Mouse (Mus musculus) thymus, postnatal 4 days (tissue): ENCODE data around the gene Ccnyl1.

Experiments used
- DNase-seq: peaks from one replicate; pipeline ENCODE4 v3.0.0; 2021

Gene Ccnyl1

DNA sequence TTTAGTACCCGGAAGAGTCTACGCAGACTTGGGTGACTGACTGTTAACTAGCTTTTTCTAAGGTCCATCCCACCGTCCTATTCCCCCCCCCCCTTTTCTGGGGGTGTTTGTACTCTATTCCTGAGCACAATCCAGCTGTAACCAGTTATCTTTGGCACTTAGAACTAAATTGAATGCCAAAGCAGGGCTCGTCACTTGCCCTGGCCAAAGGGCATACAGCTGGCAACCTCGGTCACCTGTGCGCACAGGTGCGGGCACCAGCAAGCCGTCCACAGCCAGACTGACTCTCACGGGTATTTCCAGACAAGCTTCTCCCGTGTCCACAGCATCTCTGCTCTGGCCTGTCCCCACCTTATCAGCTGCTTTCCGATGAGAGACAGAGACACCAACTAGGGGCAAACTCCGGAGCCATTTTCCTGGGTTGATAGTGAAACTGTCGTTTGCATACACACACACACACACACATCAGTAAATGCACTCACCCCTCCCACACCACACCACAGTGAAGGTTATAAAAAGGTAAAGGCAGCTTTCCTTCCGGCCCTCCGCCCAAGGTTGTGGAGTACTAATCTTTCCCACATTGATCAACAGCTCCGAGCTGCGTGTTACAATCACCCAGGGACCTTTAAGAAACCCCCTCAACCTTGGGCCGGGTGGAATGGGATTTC is 52.6 kb downstream of the Ccnyl1 start:
- DNase-seq: no peak

DNA sequence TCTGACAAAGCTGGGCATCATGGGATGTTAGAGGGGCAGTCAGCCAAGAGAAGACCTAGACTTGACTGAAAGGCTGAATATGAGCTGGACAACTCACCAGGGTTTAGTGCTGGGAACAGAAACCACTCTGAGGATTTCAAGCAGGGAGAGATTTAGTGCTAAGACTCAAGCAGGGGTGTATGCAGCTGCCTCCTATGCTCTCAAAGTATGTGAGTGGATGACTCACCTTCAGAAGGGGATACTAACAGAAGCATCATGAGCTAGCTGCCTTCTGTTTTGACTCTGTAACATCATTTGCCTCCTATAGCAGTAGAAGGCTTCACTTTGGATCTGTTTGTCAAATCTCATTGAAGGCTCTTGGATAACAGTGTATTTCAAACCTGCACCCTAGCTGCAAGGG is 54.4 kb downstream of the Ccnyl1 start:
- DNase-seq: no peak

DNA sequence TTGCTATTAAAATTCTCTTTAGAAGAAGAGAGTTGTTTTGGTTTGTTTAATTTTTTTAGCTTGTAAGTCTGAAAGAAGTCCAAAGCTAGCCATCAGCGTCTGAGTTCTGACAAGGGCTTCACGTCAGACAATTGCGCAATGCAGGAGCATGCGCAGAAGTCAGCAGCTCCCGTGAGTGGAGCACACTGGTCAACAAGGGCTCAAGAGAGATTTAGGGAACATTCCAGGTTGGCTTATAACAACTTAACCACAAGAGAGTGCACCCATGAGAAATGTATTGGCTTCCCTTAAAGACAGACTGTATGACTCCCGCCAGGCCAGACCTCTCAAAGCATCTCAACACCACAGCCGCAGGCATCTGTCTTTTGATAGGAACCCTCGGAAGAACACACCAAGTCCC is 62.9 kb downstream of the Ccnyl1 start:
- DNase-seq: no peak

DNA sequence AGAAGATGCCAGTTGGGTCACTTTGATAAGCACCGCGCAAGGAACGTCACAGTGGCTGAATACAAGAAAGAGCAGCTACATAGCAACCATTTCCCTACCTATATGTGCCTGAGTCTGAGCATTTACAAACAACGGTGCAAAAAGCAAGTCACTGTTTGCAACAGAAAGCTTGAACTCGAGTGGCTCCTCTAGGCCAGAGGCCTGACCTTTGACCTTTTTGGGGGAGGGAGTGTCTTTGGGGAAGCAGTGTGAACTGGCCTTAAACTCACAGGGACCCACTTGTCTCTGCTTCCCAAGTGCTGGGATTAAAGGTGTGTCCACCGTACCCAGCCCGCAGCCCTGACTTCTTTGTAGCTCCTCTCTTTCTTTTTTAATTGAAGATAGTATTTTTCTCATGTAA is 63.4 kb downstream of the Ccnyl1 start:
- no peak for DNase-seq

DNA sequence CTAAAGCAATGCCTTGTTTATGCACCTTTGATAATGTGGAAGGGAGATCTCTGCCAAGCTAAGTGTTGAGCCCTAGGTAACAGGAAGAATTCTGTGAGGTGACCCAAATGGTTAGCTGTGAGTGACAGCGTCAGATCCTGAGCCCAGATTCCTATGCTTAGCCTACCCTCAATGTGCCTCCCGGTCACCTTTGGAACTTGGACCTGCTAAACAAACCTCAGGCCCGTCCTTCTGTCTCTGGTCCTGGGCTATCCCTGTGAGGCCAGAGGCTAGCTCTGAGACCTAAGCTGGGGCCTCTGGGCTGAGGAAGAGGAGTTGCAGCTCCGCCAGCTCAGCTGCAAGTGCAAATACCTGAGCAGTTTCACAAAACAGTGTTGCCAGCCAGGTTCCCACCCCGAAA is 64.4 kb downstream of the Ccnyl1 start:
- no peak for DNase-seq

DNA sequence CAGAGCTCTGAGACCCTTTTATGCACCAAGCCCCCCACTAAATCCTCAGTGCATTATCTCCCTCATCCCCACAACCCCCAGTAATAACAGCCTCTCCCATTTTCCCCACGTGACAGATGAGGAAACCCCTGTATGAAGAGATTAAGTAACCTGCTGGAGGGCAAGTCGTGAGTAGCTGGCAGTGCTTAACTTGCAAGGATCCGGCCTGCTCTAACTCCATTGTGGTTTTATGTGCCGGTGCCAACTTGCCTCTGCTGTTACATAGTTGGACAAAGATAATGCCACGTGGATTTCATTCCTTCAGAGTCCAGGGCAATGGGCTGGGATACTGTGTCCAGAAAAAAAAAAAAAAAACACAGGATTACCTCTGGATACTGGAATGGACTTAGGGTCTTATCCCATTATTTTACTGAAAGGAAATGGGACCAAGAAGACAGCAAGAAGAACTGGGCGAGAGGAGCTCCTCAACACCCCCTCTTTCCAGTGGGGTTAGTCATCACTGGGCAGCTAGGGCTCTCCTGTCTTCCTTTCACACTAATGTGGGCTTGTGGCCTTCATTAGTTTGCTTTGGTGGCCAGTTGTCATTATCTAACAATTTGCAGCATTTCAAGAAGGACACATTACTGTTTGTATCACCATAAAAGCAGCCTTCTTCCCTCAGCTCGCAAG is 65.8 kb downstream of the Ccnyl1 start:
- DNase-seq: no peak

DNA sequence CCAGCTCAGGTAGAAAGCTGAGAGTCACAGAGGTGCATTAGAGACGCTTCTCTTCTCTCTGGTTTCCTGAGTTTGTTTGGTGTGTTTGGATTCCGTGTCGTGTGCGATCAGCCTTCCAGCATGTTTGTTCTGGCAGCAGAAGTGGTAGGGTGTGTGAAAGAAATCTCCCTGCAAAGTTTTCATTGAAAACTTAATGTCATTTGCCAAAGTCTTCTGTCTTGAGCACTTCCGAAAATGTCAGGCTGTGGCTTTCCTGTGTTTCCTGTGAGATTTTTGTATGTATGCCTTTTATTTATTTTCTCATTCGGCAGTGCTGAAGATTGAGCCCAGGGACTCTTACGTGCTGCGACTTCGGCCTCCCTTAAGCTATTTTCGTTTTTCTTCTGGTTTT is 66.4 kb downstream of the Ccnyl1 start:
- DNase-seq: no peak

DNA sequence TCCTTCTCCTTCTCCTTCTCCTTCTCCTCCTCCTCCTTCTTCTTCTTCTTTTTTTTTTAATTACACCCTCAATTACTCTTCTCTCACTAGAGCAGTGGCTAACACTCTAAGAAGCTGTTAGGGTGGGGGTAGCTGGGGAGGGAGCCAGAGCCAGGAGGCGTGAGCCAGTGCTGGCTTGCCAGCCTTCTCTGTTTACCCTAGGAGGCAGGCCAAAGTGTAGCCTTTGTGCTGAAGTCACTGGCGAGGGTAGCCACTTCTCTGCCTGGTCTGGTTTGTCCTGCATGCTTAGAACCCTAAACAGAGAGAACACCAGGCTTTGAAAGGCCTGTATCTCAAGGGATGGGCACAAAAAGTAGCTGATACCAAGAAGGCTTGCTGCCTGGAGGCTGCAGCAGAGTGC is 67.0 kb downstream of the Ccnyl1 start:
- DNase-seq: no peak

DNA sequence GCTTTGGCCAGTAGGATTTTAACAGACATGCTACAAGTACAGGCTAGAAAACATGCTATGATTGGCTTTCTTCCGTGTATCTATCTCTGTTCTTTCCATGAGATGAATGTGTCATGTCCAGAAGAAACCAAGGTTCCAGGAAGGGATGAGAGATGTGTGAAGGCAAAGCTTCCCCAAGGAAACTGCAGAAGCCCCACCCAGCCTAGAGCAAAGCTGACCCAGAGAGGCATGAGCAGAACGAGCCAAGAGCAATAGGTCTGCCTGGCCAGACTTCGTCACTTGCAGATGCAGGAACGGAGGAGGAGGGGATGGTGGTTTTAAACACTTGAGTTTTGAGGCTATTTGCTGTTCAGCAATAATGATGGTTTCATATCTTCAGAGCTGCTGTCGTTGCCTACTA is 67.5 kb downstream of the Ccnyl1 start:
- DNase-seq: no peak

DNA sequence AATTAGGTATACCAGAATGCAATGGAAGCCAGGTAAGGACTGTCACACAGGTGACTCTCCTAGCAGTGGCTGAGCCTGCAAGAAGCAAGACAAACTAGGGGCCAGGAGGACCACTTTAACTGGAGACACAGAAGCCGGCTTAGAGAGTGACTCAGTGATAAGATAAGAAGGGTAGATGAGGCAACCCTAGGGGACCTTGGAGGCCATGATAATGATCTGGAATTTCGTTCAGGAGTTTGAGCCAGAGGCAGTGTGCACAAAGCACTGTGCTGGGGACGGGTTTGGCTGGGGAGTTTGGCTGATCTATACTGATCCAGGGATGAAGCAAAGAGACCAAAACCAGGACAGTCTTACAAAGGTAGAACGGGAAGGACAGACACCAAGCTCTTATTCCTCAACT is 71.4 kb downstream of the Ccnyl1 start:
- no peak for DNase-seq

DNA sequence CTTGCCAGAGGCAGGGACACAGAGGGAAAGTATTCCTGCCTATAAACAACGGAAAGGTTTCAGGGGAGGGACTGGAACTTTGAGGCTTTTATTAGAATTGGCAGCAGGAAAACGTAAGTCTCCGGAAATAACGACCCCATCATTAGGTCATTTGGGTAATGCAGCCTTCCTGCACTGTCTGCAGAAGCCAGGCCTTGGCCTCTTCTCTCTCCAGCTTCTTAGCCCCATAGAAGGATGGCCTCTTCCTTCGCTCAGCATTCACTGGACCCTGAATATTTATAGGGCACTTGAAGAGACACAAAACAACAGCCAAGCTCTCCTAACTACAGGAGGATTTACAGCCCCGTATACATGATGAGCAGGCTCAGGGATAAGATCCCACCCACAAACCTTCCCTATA is 79.9 kb downstream of the Ccnyl1 start:
- DNase-seq: no peak

DNA sequence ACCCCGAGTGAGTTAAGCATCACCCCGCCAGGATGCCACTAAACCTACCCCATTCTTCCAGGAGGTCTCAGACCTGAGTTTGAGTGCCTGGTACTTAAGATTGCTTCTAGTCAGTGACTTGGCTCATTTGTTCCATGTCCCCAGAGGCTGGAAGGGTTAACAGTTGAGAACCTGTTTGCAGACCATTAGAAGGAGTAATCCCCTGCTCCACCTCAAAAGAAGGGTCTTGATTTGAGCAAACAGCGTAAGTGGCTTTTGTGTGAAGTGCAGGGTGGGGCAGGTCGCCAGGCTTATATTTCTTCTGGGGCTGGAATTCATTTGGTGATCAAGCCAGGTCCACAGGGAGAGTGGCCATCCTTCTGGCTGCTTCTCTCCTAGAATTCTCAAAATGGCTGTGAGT is 83.0 kb downstream of the Ccnyl1 start:
- DNase-seq: no peak
